20 mouse cellular contexts compared by ENCODE assay signal in the genomic region with DNA sequence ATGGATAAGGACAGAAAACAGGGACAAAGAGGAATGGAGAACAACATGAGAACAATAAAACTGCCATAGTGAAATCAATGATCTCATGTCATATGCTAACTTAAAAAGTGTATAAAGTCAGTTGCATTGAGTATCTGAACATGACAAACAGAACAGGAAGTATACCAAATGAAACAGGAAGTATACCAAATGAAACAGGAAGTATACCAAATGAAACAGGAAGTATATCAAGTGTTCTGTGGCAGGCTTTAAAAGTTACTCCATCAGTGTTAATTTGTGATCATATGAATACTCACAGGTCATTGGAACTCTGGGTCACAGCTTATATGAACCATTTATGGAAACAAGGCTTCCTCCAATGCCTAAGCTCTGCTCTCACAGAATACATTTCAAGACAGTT.
"Had no signal": no experiment of that assay in that cellular context is flagged by ENCODE, and none has a peak within 500 bp of the region (broad histone marks: within the 10 kb centered on the region; RNA-seq: fewer than 3 reads in every experiment).

No protein-coding gene starts in this region.

- H3K4me3 ChIP-seq: megakaryocyte, embryonic 14.5 days; midbrain, embryonic 15.5 days; myocyte; neural tube, embryonic 13.5 days; neural tube, embryonic 15.5 days had no signal

- H3K4me2 ChIP-seq: lung, embryonic 14.5 days; midbrain, embryonic 11.5 days; midbrain, embryonic 15.5 days; neural tube, embryonic 13.5 days; neural tube, embryonic 15.5 days had no signal

- H3K27me3 ChIP-seq: megakaryocyte, embryonic 14.5 days; midbrain, embryonic 15.5 days; neural tube, embryonic 13.5 days; neural tube, embryonic 15.5 days had no signal

- H3K4me1 ChIP-seq: megakaryocyte, embryonic 14.5 days; midbrain, embryonic 15.5 days; neural tube, embryonic 13.5 days; neural tube, embryonic 15.5 days had no signal

- H3K9me3 ChIP-seq: midbrain, embryonic 15.5 days; neural tube, embryonic 13.5 days; neural tube, embryonic 15.5 days had no signal

- H3K36me3 ChIP-seq: midbrain, embryonic 15.5 days; neural tube, embryonic 13.5 days; neural tube, embryonic 15.5 days had no signal

- DNase-seq: lung, adult 18-20 months; lung, embryonic 14.5 days; lung, postnatal 10 days; lung, postnatal 36 days; retina, postnatal 1 day; right cerebral cortex, adult 18-20 months; right cerebral cortex, postnatal 25 days; right cerebral cortex, postnatal 4 days; spleen, adult 18-20 months; thymus, adult 18-20 months; thymus, postnatal 14 days; thymus, postnatal 36 days had no signal

- H3K9ac ChIP-seq: liver, embryonic 14.5 days; lung, embryonic 14.5 days; midbrain, embryonic 15.5 days; neural tube, embryonic 13.5 days; neural tube, embryonic 15.5 days had no signal

- H3K27ac ChIP-seq: liver, embryonic 14.5 days; macrophage; midbrain, embryonic 15.5 days; neural tube, embryonic 13.5 days; neural tube, embryonic 15.5 days had no signal

- ATAC-seq: midbrain, embryonic 15.5 days had no signal
